Mouse (Mus musculus) frontal cortex, postnatal 36 days (tissue): ENCODE measurements at regions not wholly inside any gene's neighbourhood (a gene's known extent, or its start where the extent isn't known, plus 50 kb on each side); places are given as distances from the start of the nearest gene placed in this dataset.
"Not testable (repeated sequence)": the region's sequence is repeated elsewhere in the genome, so short reads cannot be mapped to it uniquely, and the experiment has no call there.

Experiments used
- DNase-seq, 2 experiments: peaks; one replicate each; pipeline ENCODE4 v3.0.0; 2022; ENCODE audit warnings: low spot score in 2 of 2

GRCm38 (mm10) chr5:118459391-118459792 is 101.1 kb upstream of the Med13l start:
- no peak for DNase-seq

- DNase-seq, result no peak
These were observed 98.5 kb upstream of the Med13l start for GRCm38 (mm10) chr5:118461967-118462366.

- DNase-seq, result no peak
These were observed 95.3 kb upstream of the Med13l start for GRCm38 (mm10) chr5:118464931-118465801.

- DNase-seq, result no peak
These were observed 94.3 kb upstream of the Med13l start for GRCm38 (mm10) chr5:118465991-118466750.

GRCm38 (mm10) chr5:118468739-118469138 is 91.7 kb upstream of the Med13l start:
- DNase-seq, result no peak

GRCm38 (mm10) chr5:118471569-118471968 is 88.9 kb upstream of the Med13l start:
- no peak for DNase-seq

GRCm38 (mm10) chr5:118472291-118472690 is 88.2 kb upstream of the Med13l start:
- no peak for DNase-seq

GRCm38 (mm10) chr5:118473128-118473730 is 87.2 kb upstream of the Med13l start:
- no peak for DNase-seq

- DNase-seq, result no peak
These were observed 83.9 kb upstream of the Med13l start for GRCm38 (mm10) chr5:118476597-118476996.

- DNase-seq, result no peak
These were observed 83.1 kb upstream of the Med13l start for GRCm38 (mm10) chr5:118477131-118478119.

GRCm38 (mm10) chr5:118478120-118478768 is 82.2 kb upstream of the Med13l start:
- DNase-seq, result peak; percentile 29 to 52

GRCm38 (mm10) chr5:118480000-118480399 is 80.5 kb upstream of the Med13l start:
- DNase-seq, result no peak

GRCm38 (mm10) chr5:118480965-118481793 is 79.3 kb upstream of the Med13l start:
- DNase-seq, result no peak

GRCm38 (mm10) chr5:118481794-118482049 is 78.8 kb upstream of the Med13l start:
- no peak for DNase-seq

GRCm38 (mm10) chr5:118482598-118482997 is 77.9 kb upstream of the Med13l start:
- no peak for DNase-seq

GRCm38 (mm10) chr5:118483001-118483400 is 77.5 kb upstream of the Med13l start:
- no peak for DNase-seq

- DNase-seq, result no peak
These were observed 76.9 kb upstream of the Med13l start for GRCm38 (mm10) chr5:118483532-118483931.

GRCm38 (mm10) chr5:118485191-118485590 is 75.3 kb upstream of the Med13l start:
- no peak for DNase-seq

GRCm38 (mm10) chr5:118492522-118492921 is 68.0 kb upstream of the Med13l start:
- DNase-seq, result not testable (repeated sequence)
